Mouse (Mus musculus): Measurements from ENCODE around the gene Olfr972. TPM values are rescaled to one million over a fixed set of nuclear protein-coding genes. Genes with fewer than 3 reads are reported as not detected.
"Not testable (repeated sequence)": the region's sequence is repeated elsewhere in the genome, so short reads cannot be mapped to it uniquely, and the experiment has no call there.

Olfr972 gene
- not detected for total RNA-seq (2021)
- long read RNA-seq, experiment 1 = 0 reads
- long read RNA-seq, experiment 2 = 0 reads

DNA sequence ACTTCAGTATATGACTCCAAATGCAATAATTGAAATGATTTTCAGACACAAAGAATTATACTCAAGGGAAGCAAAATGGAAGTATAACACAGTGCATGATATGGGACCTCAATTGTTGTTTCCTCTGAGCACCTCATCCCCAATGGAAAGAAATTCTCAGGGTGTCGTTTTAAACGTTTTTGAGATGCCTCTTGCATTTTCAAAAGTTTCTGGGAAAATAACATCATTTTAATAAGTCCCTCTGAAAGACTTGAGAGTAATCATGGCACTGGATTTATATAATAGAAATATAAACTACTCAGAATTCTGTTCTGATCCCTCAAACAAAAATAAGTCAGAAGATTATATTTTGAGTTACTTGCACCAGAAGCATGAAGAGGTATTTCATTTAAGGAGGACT, at the start of gene Olfr972:
Olfr972 (plus strand) TSS at position 301 of the 400 bp plus-strand sequence.
- DNase-seq = no peak

DNA sequence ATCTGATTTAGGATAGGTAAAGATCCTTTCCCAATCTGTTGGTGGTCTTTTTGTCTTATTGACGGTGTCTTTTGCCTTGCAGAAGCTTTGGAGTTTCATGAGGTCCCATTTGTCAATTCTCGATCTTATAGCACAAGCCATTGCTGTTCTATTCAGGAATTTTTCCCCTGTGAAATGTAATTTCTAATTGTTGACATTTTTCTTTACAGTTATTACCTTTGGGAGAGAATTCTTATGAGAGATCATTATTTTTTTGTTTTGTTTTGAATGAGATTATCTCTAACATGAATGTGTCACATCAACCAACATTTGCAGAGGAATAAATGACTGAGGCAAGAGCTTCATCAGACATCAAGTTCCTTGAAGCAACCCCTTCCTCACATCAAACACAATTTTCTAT, 29.6 kb upstream of the Olfr972 start, which contains the start of gene Olfr971:
Olfr971 (plus strand) TSS at position 301 of the 400 bp plus-strand sequence.
- DNase-seq = not testable (repeated sequence)

DNA sequence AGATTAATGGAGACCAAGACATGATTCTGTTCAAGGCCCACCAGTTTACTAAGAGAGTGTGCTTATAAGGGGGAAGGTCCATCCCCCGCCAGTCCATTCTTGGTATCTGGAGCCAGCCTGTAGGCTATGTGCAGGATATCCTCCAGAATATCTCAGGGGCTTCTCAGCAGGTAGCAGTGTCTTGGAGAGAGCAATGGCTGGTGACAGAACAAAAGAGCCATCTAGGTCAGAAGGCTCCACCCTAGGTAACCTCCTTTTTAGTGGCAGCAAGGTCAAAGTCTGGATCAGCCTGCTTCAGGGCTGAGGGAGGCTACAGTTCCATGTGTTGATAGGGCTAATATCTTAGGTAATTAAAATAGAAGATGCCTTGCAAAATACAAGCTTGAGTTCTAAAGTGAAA, 5.8 kb downstream of the Olfr972 start:
- DNase-seq = not testable (repeated sequence)

DNA sequence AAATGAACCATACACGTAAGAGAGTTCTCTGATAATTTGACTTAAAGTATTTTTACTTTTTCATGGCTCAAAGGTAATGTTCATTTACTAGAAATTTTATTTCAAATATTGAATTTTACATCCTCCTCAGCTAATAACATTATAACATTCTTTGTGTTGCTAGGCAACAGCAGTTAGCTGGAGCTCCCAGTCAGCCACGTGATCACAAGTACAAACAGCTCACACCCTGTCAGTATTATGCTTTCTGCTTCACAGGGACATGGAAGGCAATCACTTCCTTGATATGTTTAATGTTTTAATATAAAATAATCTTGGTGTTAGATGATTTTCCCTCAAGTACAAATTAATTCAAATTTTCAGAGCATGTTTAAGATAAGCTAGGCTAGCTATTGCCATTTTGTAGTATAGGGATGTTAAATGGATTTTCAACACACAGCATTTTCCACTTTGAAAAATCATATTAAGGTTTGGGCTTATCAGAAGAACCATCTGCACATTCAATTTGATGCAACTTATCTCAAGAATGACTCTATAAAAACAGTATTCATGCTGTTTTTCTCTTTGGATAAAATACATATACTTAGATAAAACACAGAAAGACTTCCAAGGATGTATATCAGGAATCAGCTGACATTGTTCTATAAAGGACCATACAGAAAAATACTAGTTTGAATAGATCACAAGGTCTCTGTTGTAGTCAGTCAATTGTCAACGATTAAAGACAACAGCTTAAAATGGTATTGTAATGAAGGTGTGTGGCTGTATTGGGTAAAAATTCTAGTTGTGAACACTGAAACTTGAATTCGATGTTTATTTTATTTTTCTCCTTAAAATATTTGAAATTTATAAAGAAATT, 11.5 kb downstream of the Olfr972 start:
- DNase-seq = not testable (repeated sequence)

DNA sequence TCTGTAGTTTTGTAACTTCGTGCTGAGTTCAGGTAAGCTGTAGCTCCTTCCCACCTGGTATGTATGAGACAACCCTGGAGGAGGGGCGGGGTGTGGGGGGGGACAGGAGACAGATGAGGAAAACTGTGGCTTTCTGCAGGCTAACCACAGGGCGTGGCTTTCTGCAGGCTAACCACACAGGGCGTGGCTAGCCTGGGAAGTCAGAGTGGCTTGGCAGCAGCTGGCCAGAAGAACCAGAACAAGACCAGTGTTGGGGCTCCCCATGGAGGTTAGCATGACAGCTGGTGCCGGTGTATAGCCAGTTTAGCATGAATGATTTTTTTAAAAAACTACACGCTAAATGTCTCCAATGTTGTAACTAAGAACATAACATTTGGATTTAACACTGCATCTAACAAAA, 38.9 kb downstream of the Olfr972 start:
- no peak for DNase-seq

DNA sequence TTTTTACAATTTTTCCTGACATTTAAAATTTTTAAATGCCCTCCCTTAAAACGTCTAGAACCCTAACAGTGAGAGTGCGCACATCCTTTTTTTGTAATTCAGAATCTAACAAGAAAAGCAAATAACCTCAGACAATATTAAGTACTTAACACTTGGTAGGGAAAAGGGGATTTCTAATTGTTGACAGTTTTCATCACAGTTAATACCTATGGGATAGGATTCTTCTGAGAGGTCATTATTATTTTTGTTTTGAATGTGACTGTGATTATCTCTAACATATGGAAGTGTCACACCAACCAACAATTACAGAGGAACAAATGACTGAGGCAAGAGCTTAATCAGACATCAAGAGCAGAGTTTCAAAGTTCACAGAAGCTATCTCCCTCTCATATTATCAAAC, 40.8 kb downstream of the Olfr972 start, which contains the start of gene Olfr229:
Olfr229 (plus strand) TSS at position 301 of the 400 bp plus-strand sequence.
- DNase-seq = no peak

DNA sequence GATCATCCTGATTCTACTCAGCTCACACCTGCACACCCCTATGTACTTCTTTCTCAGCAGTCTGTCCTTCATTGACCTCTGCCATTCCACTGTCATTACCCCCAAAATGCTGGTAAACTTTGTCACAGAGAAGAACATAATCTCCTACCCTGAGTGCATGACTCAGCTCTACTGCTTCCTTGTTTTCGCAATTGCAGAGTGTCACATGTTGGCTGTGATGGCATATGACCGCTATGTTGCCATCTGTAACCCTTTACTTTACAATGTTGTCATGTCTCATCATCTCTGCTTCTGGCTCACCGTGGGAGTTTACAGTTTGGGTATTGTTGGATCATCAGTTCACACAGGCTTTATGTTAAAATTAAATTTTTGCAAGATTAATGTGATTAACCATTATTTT, 43.7 kb downstream of the Olfr972 start:
- no peak for DNase-seq

Other genes with a start within 250 kb of the Olfr972 start
- not detected for gene Olfr960, start 245.0 kb upstream of the Olfr972 start, total RNA-seq (2021)
- not detected for gene Olfr961, start 221.3 kb upstream of the Olfr972 start, total RNA-seq (2021)
- not detected for gene Olfr963, start 199.2 kb upstream of the Olfr972 start, total RNA-seq (2021)
- not detected for gene Olfr149, start 159.3 kb upstream of the Olfr972 start, total RNA-seq (2021)
- not detected for gene Olfr965, start 155.1 kb upstream of the Olfr972 start, total RNA-seq (2021)
- not detected for gene Olfr150, start 135.4 kb upstream of the Olfr972 start, total RNA-seq (2021)
- not detected for gene Olfr967, start 120.2 kb upstream of the Olfr972 start, total RNA-seq (2021)
- not detected for gene Olfr968, start 83.2 kb upstream of the Olfr972 start, total RNA-seq (2021)
- gene Olfr969, start 75.5 kb upstream of the Olfr972 start, total RNA-seq (2021) = not detected
- gene Olfr970, start 57.6 kb upstream of the Olfr972 start, total RNA-seq (2021) = not detected
- gene Olfr971, start 29.5 kb upstream of the Olfr972 start, total RNA-seq (2021) = not detected
- gene Olfr229, start 40.9 kb downstream of the Olfr972 start, total RNA-seq (2021) = not detected
- not detected for gene Olfr974, start 71.1 kb downstream of the Olfr972 start, total RNA-seq (2021)
- gene Olfr975, start 85.6 kb downstream of the Olfr972 start, total RNA-seq (2021) = not detected
- not detected for gene Olfr976, start 94.7 kb downstream of the Olfr972 start, total RNA-seq (2021)
- not detected for gene Olfr978, start 125.7 kb downstream of the Olfr972 start, total RNA-seq (2021)
- gene Olfr979, start 137.0 kb downstream of the Olfr972 start, total RNA-seq (2021) = not detected
- gene Olfr980, start 143.2 kb downstream of the Olfr972 start, total RNA-seq (2021) = not detected
- not detected for gene Olfr981, start 155.0 kb downstream of the Olfr972 start, total RNA-seq (2021)
- not detected for gene Olfr982, start 207.4 kb downstream of the Olfr972 start, total RNA-seq (2021)
- not detected for gene Olfr983, start 227.2 kb downstream of the Olfr972 start, total RNA-seq (2021)
- not detected for gene Olfr984, start 247.8 kb downstream of the Olfr972 start, total RNA-seq (2021)

All from adrenal gland, postnatal 36 days (tissue).